Mouse (Mus musculus) G1E (cell line): Measurements from ENCODE around the gene Nkiras1. TPM values are rescaled to one million over a fixed set of nuclear protein-coding genes. Genes with fewer than 3 reads are reported as not detected.
A peak's percentile ranks its signal among the peaks of the same experiment; 100 is the strongest.
"Not testable (repeated sequence)": the region's sequence is repeated elsewhere in the genome, so short reads cannot be mapped to it uniquely, and the experiment has no call there.

ENCODE experiments used
- ATAC-seq: 2 replicates; pipeline ENCODE4 v1.8.0; 2016; ENCODE audit warnings: mild to moderate bottlenecking; ENCODE audit not compliant: insufficient number of reproducible peaks, poor library complexity, low FRiP score, severe bottlenecking; ENCODE audit errors: extremely low read depth
- DNase-seq: peaks from one replicate; pipeline ENCODE4 v3.0.0; 2012; ENCODE audit warnings: low spot score
- H3K27me3 ChIP-seq: 2 replicates; pipeline ENCODE4 v1.6.1; 2012; ENCODE audit warnings: mild to moderate bottlenecking, low read length, inconsistent platforms; ENCODE audit not compliant: insufficient read depth
- H3K36me3 ChIP-seq: replicated peaks from 2 replicates; pipeline ENCODE3; 2012; ENCODE audit warnings: mild to moderate bottlenecking, inconsistent platforms
- H3K4me1 ChIP-seq: 2 replicates; pipeline ENCODE4 v1.6.1; 2012; ENCODE audit warnings: low read depth, low read length, inconsistent platforms, mixed read lengths; ENCODE audit not compliant: insufficient read depth
- H3K4me3 ChIP-seq: 2 replicates; pipeline ENCODE4 v1.5.1; 2012; ENCODE audit warnings: low read depth, mild to moderate bottlenecking, inconsistent platforms, low read length, moderate library complexity, mixed read lengths
- H3K9me3 ChIP-seq: replicated peaks from 2 replicates; pipeline ENCODE4 v1.6.1; 2012; ENCODE audit warnings: inconsistent platforms
- CTCF ChIP-seq: IDR thresholded peaks from 2 replicates; pipeline ENCODE4 v1.5.1; 2012; ENCODE audit warnings: low read depth, low read length, inconsistent platforms, mixed read lengths
- GATA1 ChIP-seq: IDR thresholded peaks from 2 replicates; pipeline ENCODE4 v1.6.1; 2012; ENCODE audit warnings: borderline replicate concordance, low read length, inconsistent platforms, mixed read lengths
- GATA2 ChIP-seq: IDR thresholded peaks from 2 replicates; pipeline ENCODE4 v1.6.1; 2012; ENCODE audit warnings: low read depth, low read length, inconsistent platforms, borderline replicate concordance
- POLR2AphosphoS5 ChIP-seq: IDR thresholded peaks from 2 replicates; pipeline ENCODE4 v1.6.1; 2012; ENCODE audit warnings: low read depth, low read length, inconsistent platforms; ENCODE audit not compliant: insufficient replicate concordance
- TAL1 ChIP-seq: conservative IDR thresholded peaks from 2 replicates; pipeline ENCODE4 v1.6.1; 2012; ENCODE audit warnings: low read depth, low read length, inconsistent platforms, mixed read lengths
- polyA plus RNA-seq: library from polyadenylated mRNA; stranded (reverse); fragments of >175 nt; gene quantifications from 2 replicates; pipeline ENCODE4 v1.2.3, GENCODE M21; 2012
- total RNA-seq, 2 experiments: library from RNA; stranded (forward) in 1 of 2; stranded (reverse) in 1 of 2; fragments of 200-1000 nt in 1 of 2; fragments of >200 nt in 1 of 2; fragmentation: Nextera tagmentation in 1 of 2; gene quantifications; 2 replicates each; pipeline ENCODE4 v1.2.3; 2014 to 2017

Gene Nkiras1
- total and polyA plus RNA-seq, 3 experiments: 0.94 to 7.3 (median 5.7) TPM

DNA sequence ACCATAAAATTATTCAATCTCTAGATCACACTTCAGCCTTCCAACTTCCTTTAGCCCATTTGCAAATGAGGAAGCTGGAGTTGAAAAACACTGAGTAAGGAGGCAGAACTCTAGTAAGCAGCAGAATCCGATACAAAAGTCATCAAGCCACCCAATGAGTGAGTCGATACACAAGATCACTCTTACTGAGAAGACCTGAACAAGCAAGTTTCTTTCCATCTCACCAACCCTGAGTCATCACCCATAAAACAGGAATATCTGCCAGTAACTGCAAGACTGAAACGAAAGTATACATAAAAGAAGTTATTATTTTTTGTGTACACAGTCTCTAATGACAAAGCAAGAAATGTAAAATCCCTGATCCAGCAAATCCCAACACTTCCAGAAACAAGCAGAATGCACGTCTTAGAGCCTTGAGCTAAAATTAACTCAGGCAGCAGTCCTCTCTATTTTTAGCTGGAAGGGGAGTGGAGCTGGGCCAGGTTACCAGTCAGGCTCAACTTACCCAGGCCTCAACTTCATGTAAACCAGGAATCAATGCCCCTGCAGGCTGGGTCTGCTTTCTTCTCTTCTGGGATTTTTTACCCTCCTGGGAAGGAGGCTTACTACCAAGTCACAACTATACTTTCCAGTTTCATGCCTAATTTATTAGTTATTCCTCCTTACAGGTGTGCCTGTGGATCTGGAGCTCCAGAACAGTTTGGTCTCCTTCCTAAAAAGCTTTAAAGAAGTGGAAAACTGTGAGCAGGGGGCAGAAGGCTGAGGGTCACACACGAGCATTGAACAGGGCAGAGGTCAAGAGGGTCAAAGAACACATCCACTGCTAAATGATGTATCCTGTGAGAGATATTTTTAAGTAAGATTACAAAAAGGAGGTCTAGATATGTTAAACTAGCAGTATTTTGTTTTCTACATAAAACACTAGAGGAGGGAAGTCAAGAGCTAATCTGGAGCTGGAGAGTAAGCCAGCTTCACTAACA lies 36.7 kb upstream of the Nkiras1 start:
- Histone ChIP-seq H3K4me3 (no peak overlapping the region), H3K27me3 (no peaks in the 10 kb centered on the region), H3K36me3 (no peaks in the 10 kb centered on the region), H3K4me1 (peaks cover 11% of the 10 kb centered on the region), H3K9me3 (no peaks in the 10 kb centered on the region)
- DNase-seq (no peak), ATAC-seq (no peak)
- TF ChIP-seq TAL1 (no peak), GATA1 (no peak), GATA2 (no peak), POLR2AphosphoS5 (no peak), CTCF (no peak)

DNA sequence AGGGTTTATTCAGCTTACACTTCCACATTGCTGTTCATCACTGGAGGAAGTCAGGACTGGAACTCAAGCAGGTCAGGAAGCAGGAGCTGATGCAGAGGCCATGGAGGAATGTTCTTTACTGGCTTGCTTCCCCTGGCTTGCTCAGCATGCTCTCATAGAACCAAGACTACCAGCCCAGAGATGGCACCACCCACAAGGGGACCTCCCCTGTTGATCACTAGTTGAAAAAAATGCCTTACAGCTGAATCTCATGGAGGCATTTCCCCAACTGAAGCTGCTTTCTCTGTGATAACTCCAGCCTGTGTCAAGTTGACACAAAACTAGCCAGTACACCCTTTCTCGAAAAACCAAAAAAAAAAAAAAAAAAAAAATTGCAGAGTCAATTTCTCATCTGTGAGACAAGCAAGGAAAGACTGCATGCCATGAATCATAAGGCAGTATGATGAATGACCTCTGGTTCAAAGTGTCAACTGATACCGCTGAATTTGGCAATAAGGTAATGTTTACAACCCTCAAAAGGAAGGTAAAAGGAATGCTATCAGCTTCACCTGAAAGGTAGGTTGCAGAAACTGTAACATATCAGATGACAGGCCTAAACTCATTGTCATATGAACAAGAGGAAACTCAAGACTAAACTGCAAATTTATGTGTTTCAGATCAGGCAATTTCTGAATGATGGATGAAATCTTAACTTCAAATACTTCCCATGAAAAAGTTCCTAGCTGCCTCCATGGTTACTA lies 34.3 kb upstream of the Nkiras1 start:
- H3K4me3 ChIP-seq, DNase-seq, ATAC-seq, H3K27me3 ChIP-seq, H3K36me3 ChIP-seq, H3K9me3 ChIP-seq: not testable (repeated sequence)
- H3K4me1 ChIP-seq: peaks cover 17% of the 10 kb centered on the region

DNA sequence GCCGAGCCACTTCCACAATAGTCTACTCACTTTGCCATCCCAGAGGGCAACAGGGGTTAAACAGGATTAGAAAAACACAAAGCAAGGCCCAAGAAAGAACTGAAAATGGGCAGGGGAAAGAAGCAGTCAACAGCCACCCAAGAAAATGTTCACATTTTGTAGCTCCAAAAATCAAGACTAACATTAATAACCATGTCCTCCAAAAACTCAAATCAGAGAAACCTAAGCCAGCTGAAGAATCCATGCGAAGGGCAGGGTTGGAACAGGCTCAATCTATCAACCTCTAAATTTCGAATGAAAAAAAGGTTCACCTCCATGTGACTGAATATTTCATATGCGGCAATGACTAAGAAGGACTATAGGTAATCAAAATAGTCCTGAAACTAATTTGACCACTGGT lies 33.6 kb upstream of the Nkiras1 start:
- ATAC-seq: no peak
- no peak for TF ChIP-seq POLR2AphosphoS5
- no peak for TF ChIP-seq GATA1
- no peak for TF ChIP-seq GATA2
- TF ChIP-seq TAL1: no peak
- TF ChIP-seq CTCF: no peak
- H3K27me3 ChIP-seq: no peaks in the 10 kb centered on the region
- H3K4me1 ChIP-seq: peaks cover 17% of the 10 kb centered on the region
- H3K36me3 ChIP-seq: no peaks in the 10 kb centered on the region
- no peak overlapping the region for H3K4me3 ChIP-seq
- DNase-seq: no peak
- no peaks in the 10 kb centered on the region for H3K9me3 ChIP-seq

DNA sequence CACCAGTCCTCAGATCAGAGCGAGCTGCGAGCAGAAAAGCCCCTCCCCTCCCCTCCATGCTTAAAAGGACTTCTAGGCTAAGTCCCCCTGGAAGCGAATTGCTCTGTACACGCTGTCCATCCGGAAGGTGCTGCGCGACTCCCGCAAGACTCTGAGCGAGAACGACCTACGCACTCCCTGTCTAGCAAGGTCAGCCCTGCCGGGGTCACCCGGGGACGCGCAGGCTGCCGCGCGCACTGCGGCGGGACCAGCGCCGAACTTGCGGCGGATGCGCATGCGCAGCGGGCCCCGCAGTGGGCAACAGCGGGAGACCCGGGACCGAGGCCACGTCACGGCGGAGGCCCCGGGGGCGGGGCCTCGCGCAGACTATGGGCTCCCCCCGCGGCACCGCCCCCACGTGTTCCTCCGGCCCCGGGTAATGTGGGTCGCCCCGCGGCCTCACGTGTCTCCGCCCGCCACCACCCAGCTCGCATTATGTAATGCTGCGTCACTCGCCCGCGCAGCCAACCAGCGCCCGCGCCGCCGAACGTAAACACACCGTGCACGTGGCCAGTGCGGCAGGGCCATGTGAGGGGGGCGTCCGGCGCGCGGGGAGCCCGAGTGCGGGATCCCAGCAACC lies 32.7 kb upstream of the Nkiras1 start:
- DNase-seq (peak; percentile 98), ATAC-seq (peak; percentile 84)
- peaks cover 5% of the 10 kb centered on the region; the same call in 1 of the 2 replicates for H3K27me3 ChIP-seq
- H3K36me3 ChIP-seq: no peaks in the 10 kb centered on the region
- no peaks in the 10 kb centered on the region for H3K9me3 ChIP-seq
- H3K4me1 ChIP-seq: peaks cover 17% of the 10 kb centered on the region
- H3K4me3 ChIP-seq: peak overlapping the region; percentile 83
- no peak for TF ChIP-seq CTCF
- no peak for TF ChIP-seq TAL1
- no peak for TF ChIP-seq POLR2AphosphoS5
- TF ChIP-seq GATA2: no peak
- no peak for TF ChIP-seq GATA1

DNA sequence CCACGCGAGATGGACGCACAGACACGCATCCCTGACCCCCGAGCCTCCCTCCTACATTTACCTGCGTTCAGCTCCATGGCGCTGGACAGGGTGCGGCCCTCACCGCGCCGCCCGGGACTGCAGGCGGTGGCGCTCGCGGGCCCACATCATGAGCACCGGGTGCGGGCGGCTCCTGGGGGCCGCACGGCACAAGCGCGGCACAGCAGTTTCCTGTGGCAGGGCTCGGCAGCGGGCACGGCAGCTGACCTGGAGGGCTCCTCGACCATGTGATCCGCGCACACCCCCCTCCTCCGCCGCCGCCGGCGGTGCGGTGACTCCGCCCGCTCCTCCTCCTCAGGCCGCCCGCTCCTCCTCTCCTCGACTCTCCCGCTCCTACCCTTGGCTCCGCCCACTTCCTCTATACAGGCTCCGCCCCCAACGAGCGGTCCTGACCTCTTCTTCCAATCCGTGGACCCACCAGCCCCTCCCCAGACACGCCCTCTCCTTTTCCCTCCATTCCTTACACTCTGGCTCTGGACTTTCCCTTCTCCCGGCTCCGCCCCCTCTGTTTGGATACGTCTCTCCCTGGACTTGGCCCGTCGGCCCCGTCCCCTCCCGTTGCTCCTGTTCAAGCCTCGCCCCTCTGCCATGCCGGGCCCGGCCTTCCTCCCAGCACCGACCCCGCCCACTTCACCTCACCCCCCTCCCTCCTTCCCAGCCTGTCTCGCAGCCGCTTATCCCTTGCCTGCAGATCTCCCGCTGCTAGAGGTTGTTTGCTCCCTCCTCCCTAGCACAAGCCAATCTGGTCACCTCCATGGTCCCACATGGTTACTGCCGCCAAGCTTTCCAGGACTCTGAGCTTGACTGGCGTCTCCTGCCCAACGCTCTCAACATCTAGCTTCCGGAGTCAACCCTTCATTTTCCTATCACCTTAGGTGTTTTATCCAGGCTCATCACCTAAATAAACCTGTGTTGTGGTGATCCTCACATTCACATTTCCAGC lies 31.9 kb upstream of the Nkiras1 start, which contains the start of gene Nr1d2:
Gene Nr1d2 (minus strand): TSS at position 378 of the 982 bp plus-strand sequence.
- TF ChIP-seq TAL1 (no peak), CTCF (no peak), POLR2AphosphoS5 (no peak), GATA1 (no peak), GATA2 (no peak)
- ATAC-seq (peak; percentile 85), DNase-seq (peak; percentile 87)

More for the DNA sequence above, 31.9 kb upstream of the Nkiras1 start, which contains the start of gene Nr1d2:
- no peaks in the 10 kb centered on the region for H3K36me3 ChIP-seq
- peaks cover 5% of the 10 kb centered on the region; the same call in 1 of the 2 replicates for H3K27me3 ChIP-seq
- H3K4me3 ChIP-seq: peak within 1 kb of the TSS; percentile 83
- H3K4me1 ChIP-seq: peaks cover 17% of the 10 kb centered on the region
- no peaks in the 10 kb centered on the region for H3K9me3 ChIP-seq
